8 mouse cellular contexts compared by ENCODE assay signal in the genomic region with DNA sequence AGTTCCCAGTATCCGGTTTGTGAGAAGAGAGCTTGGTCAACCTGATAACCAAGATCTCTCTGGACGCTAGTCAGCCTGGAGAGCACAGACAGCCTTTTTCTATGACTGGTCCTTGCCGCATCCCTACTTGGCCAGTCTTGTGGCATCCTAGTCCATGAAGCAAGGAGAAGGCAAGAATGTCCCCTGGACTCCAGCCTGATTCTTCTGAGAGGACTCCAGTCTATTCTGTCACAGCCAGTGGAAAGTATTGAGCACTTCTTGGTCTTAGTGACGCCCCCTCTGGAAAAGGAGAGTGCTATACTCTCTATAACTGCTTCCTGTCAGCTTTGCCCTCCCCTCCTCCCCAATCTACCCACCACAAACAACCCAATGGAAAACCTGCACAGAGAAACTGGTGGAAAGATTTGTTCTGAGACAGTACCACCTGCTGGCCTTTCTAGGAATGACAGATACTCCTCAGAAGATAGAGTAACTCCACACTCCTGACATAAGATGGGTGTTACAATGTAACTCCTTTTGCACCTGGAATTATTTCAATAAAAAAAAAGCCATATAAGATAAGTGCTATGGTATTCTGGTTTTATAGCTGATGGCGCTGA. TPM values are rescaled to one million over a fixed set of nuclear protein-coding genes. Genes with fewer than 3 reads are reported as not detected.
A peak's percentile ranks its signal among the peaks of the same experiment; 100 is the strongest.
DNase-seq lines count a peak whose midpoint lies in the region; ATAC-seq and TF ChIP-seq lines count a peak whose summit lies in the region.

No protein-coding gene starts in this region.

- no peak for ATAC-seq in cerebellum, adult (ENCODE audit: insufficient number of reproducible peaks, low FRiP score, low TSS enrichment)
- ATAC-seq in liver, embryonic 11.5 days (replicated peaks; ENCODE audit: low FRiP score), result no peak
- no peak for ATAC-seq in hindbrain, embryonic 13.5 days (ENCODE audit: low FRiP score)
- ATAC-seq in midbrain, embryonic 12.5 days (ENCODE audit: low FRiP score, low read depth), result no peak

- 64% methylated on average over 5 of the region's 5 CpGs for WGBS in liver, adult 2 months
- 60% methylated on average over 5 of the region's 5 CpGs for WGBS in liver, embryonic 11.5 days
- 67% methylated on average over 5 of the region's 5 CpGs for WGBS in hindbrain, embryonic 13.5 days
- WGBS in midbrain, embryonic 12.5 days, result 69% methylated on average over 5 of the region's 5 CpGs

- H3K27ac ChIP-seq in liver, adult 2 months (replicated peaks; ENCODE audit: insufficient read depth, low read depth, low read length), result no peak overlapping the region
- H3K27ac ChIP-seq in liver, embryonic 11.5 days (ENCODE audit: low read depth, low read length), result no peak overlapping the region
- H3K27ac ChIP-seq in hindbrain, embryonic 13.5 days, result peak overlapping the region; percentile 71
- H3K27ac ChIP-seq in midbrain, embryonic 12.5 days (replicated peaks), result peak overlapping the region; percentile 58

- H3K36me3 ChIP-seq in liver, adult 2 months (ENCODE audit: control insufficient read depth, insufficient read depth, low read length), result no peaks in the 10 kb centered on the region
- H3K36me3 ChIP-seq in liver, embryonic 11.5 days (ENCODE audit: control insufficient read depth, insufficient read depth, low read length), result no peaks in the 10 kb centered on the region
- H3K36me3 ChIP-seq in hindbrain, embryonic 13.5 days, result no peaks in the 10 kb centered on the region
- no peaks in the 10 kb centered on the region for H3K36me3 ChIP-seq in midbrain, embryonic 12.5 days

- H3K9me3 ChIP-seq in liver, embryonic 11.5 days (ENCODE audit: control insufficient read depth, low read length), result no peaks in the 10 kb centered on the region
- H3K9me3 ChIP-seq in hindbrain, embryonic 13.5 days, result no peaks in the 10 kb centered on the region
- H3K9me3 ChIP-seq in midbrain, embryonic 12.5 days, result no peaks in the 10 kb centered on the region

- H3K27me3 ChIP-seq in liver, adult 2 months (ENCODE audit: control insufficient read depth, insufficient read depth, low read length), result no peaks in the 10 kb centered on the region
- no peaks in the 10 kb centered on the region for H3K27me3 ChIP-seq in liver, embryonic 11.5 days (replicated peaks; ENCODE audit: control insufficient read depth, insufficient read depth, low read length)
- H3K27me3 ChIP-seq in hindbrain, embryonic 13.5 days, result no peaks in the 10 kb centered on the region
- 0 out of 2 replicates have a peak, but pooled peaks cover 2% of the 10 kb centered on the region for H3K27me3 ChIP-seq in midbrain, embryonic 12.5 days

- H3K4me2 ChIP-seq in liver, embryonic 11.5 days, result no peak overlapping the region
- H3K4me2 ChIP-seq in hindbrain, embryonic 13.5 days, result no peak overlapping the region
- H3K4me2 ChIP-seq in midbrain, embryonic 12.5 days (replicated peaks), result no peak overlapping the region

- no peaks in the 10 kb centered on the region; the same call in 1 of the 2 replicates for H3K4me1 ChIP-seq in liver, adult 2 months (ENCODE audit: control insufficient read depth, insufficient read depth, low read length)
- H3K4me1 ChIP-seq in liver, embryonic 11.5 days (replicated peaks; ENCODE audit: control insufficient read depth, insufficient read depth, low read length), result no peaks in the 10 kb centered on the region
- peaks cover 28% of the 10 kb centered on the region for H3K4me1 ChIP-seq in hindbrain, embryonic 13.5 days (replicated peaks)
- H3K4me1 ChIP-seq in midbrain, embryonic 12.5 days, result peaks cover 20% of the 10 kb centered on the region

- no peak overlapping the region for H3K4me3 ChIP-seq in liver, adult 2 months (ENCODE audit: insufficient read depth, low read depth, low read length)
- no peak overlapping the region for H3K4me3 ChIP-seq in liver, embryonic 11.5 days (ENCODE audit: low read depth, low read length)
- no peak overlapping the region for H3K4me3 ChIP-seq in hindbrain, embryonic 13.5 days
- H3K4me3 ChIP-seq in midbrain, embryonic 12.5 days, result no peak overlapping the region

- TF ChIP-seq CTCF in liver, adult 2 months (IDR thresholded peaks at IDR 0.05; ENCODE audit: low read depth, low read length), result peak; percentile 33

- no peaks in the 10 kb centered on the region for H3K79me2 ChIP-seq in liver, adult 2 months (ENCODE audit: control insufficient read depth, insufficient read depth, low read length)

- TF ChIP-seq POLR2A in liver, adult 2 months (IDR thresholded peaks at IDR 0.05; ENCODE audit: extremely low read depth, insufficient read depth, low read length), result no peak

- DNase-seq in cerebellum, adult 11 months, result peak; percentile 54
- DNase-seq in liver, adult 2 months (ENCODE audit: extremely low read depth, low read depth, low spot score), result peak; percentile 26
- no peak for DNase-seq in liver, embryonic 11.5 days (ENCODE audit: low spot score)
- DNase-seq in cerebellum, adult 11-12 months, result peak; percentile 46
- DNase-seq in frontal cortex, postnatal 14 days (ENCODE audit: low spot score in 2 of 2), result no peak

- H3K9ac ChIP-seq in liver, adult 2 months (ENCODE audit: low read depth, low read length), result no peak overlapping the region
- H3K9ac ChIP-seq in liver, embryonic 11.5 days (ENCODE audit: low read depth, low read length), result no peak overlapping the region
- H3K9ac ChIP-seq in hindbrain, embryonic 13.5 days, result no peak overlapping the region
- no peak overlapping the region for H3K9ac ChIP-seq in midbrain, embryonic 12.5 days (replicated peaks)

RNA-seq across cellular contexts. Expression of gene Coro2b, which starts 18.5 kb away (rescaled TPM):
- total RNA-seq in liver, adult 2 months (2014; rRNA removed), result 1.5 and 2.2 TPM in 2 replicates
- polyA plus RNA-seq in liver, adult 2 months (2012; rRNA removed), result 1.3 and 2.7 TPM in 2 replicates
- polyA plus RNA-seq in liver, embryonic 11.5 days (2014; fragmentation: Nextera tagmentation; extraction: Ambion mirVana), result 4.5 and 4.8 TPM in 2 replicates
- polyA plus RNA-seq in hindbrain, embryonic 13.5 days (2015; fragmentation: Nextera tagmentation; extraction: Ambion mirVana), result 34.3 and 39.0 TPM in 2 replicates
- polyA plus RNA-seq in midbrain, embryonic 12.5 days (2016; fragmentation: Nextera tagmentation; extraction: Ambion mirVana), result 28.9 and 34.0 TPM in 2 replicates

Comparison
In these comparisons a context has a peak if more than half of its experiments do, and no peak if none do; other contexts are left out.
1. DNase-seq: peak in cerebellum, adult 11 months (single experiment), liver, adult 2 months (single experiment) and cerebellum, adult 11-12 months (single experiment); none in liver, embryonic 11.5 days (single experiment) and frontal cortex, postnatal 14 days (0 of 2).
2. H3K27ac ChIP-seq: peak in hindbrain, embryonic 13.5 days (single experiment) and midbrain, embryonic 12.5 days (single experiment); none in liver, adult 2 months (single experiment) and liver, embryonic 11.5 days (single experiment).